Mouse (Mus musculus): ENCODE data around the gene 2510002D24Rik. TPM values are rescaled to one million over a fixed set of nuclear protein-coding genes. Genes with fewer than 3 reads are reported as not detected.
"Not testable (repeated sequence)": the region's sequence is repeated elsewhere in the genome, so short reads cannot be mapped to it uniquely, and the experiment has no call there.

Gene 2510002D24Rik
- polyA plus RNA-seq, 1 experiment from 2014 or later: 38.2 TPM

GRCm38 (mm10) chr16:18812385-18812910, 23.9 kb upstream of the 2510002D24Rik start:
- peaks cover 37% of the 10 kb centered on the region for H3K36me3 ChIP-seq
- no peaks in the 10 kb centered on the region for H3K9me3 ChIP-seq
- H3K9ac ChIP-seq: peak overlapping the region; percentile 80
- H3K4me1 ChIP-seq: peaks cover 17% of the 10 kb centered on the region
- H3K4me3 ChIP-seq: peak overlapping the region; percentile 85
- ATAC-seq (ENCODE audit: insufficient number of reproducible peaks, insufficient read depth, low FRiP score, low TSS enrichment): peak; percentile 19
- H3K27ac ChIP-seq: peak overlapping the region; percentile 64; the same call in 1 of the 2 replicates
- WGBS: 2% methylated on average over 31 of the region's 31 CpGs
- peak overlapping the region; percentile 87 for H3K4me2 ChIP-seq (replicated peaks)
- H3K27me3 ChIP-seq: no peaks in the 10 kb centered on the region

GRCm38 (mm10) chr16:18822356-18822755, 14.0 kb upstream of the 2510002D24Rik start:
- H3K9ac ChIP-seq: no peak overlapping the region
- 82% methylated on average over 1 of the region's 1 CpGs for WGBS
- H3K9me3 ChIP-seq: no peaks in the 10 kb centered on the region
- H3K27ac ChIP-seq: no peak overlapping the region
- H3K36me3 ChIP-seq: peaks cover 96% of the 10 kb centered on the region
- H3K27me3 ChIP-seq: no peaks in the 10 kb centered on the region
- H3K4me3 ChIP-seq: no peak overlapping the region
- H3K4me1 ChIP-seq: no peaks in the 10 kb centered on the region
- no peak overlapping the region for H3K4me2 ChIP-seq (replicated peaks)
- ATAC-seq (ENCODE audit: insufficient number of reproducible peaks, insufficient read depth, low FRiP score, low TSS enrichment): no peak

GRCm38 (mm10) chr16:18822925-18823324, 13.5 kb upstream of the 2510002D24Rik start:
- Histone ChIP-seq H3K27me3 (no peaks in the 10 kb centered on the region), H3K27ac (no peak overlapping the region), H3K9me3 (no peaks in the 10 kb centered on the region), H3K4me1 (no peaks in the 10 kb centered on the region), H3K4me2 (replicated peaks) (no peak overlapping the region), H3K4me3 (no peak overlapping the region), H3K36me3 (peaks cover 97% of the 10 kb centered on the region), H3K9ac (no peak overlapping the region)
- ATAC-seq (ENCODE audit: insufficient number of reproducible peaks, insufficient read depth, low FRiP score, low TSS enrichment): no peak
- 84% methylated on average over 4 of the region's 4 CpGs for WGBS

- Histone ChIP-seq H3K36me3 (peaks cover 82% of the 10 kb centered on the region), H3K9ac (no peak overlapping the region), H3K9me3 (no peaks in the 10 kb centered on the region), H3K27ac (no peak overlapping the region), H3K27me3 (no peaks in the 10 kb centered on the region), H3K4me1 (no peaks in the 10 kb centered on the region), H3K4me2 (replicated peaks) (no peak overlapping the region), H3K4me3 (no peak overlapping the region)
- ATAC-seq (ENCODE audit: insufficient number of reproducible peaks, insufficient read depth, low FRiP score, low TSS enrichment): no peak
- WGBS: 92% methylated on average over 3 of the region's 3 CpGs
Measured at GRCm38 (mm10) chr16:18828630-18829029, 7.7 kb upstream of the 2510002D24Rik start.

GRCm38 (mm10) chr16:18829102-18829501, 7.3 kb upstream of the 2510002D24Rik start:
- Histone ChIP-seq H3K4me2 (replicated peaks) (no peak overlapping the region), H3K4me1 (no peaks in the 10 kb centered on the region), H3K36me3 (peaks cover 84% of the 10 kb centered on the region), H3K9ac (no peak overlapping the region), H3K27me3 (no peaks in the 10 kb centered on the region), H3K9me3 (no peaks in the 10 kb centered on the region), H3K27ac (no peak overlapping the region), H3K4me3 (no peak overlapping the region)
- 90% methylated on average over 6 of the region's 6 CpGs for WGBS
- ATAC-seq (ENCODE audit: insufficient number of reproducible peaks, insufficient read depth, low FRiP score, low TSS enrichment): no peak

- ATAC-seq (ENCODE audit: insufficient number of reproducible peaks, insufficient read depth, low FRiP score, low TSS enrichment): no peak
- Histone ChIP-seq H3K4me2 (replicated peaks) (no peak overlapping the region), H3K9me3 (no peaks in the 10 kb centered on the region), H3K36me3 (peaks cover 48% of the 10 kb centered on the region), H3K27ac (no peak overlapping the region), H3K9ac (no peak overlapping the region), H3K4me1 (peaks cover 4% of the 10 kb centered on the region; the same call in 1 of the 2 replicates), H3K4me3 (no peak overlapping the region), H3K27me3 (no peaks in the 10 kb centered on the region)
- 69% methylated on average over 2 of the region's 2 CpGs for WGBS
Measured at GRCm38 (mm10) chr16:18833486-18833885, 2.9 kb upstream of the 2510002D24Rik start.

- Histone ChIP-seq H3K9me3 (no peaks in the 10 kb centered on the region), H3K36me3 (peaks cover 27% of the 10 kb centered on the region), H3K27ac (no peak overlapping the region), H3K9ac (peak overlapping the region; percentile 85; the same call in 1 of the 2 replicates), H3K4me3 (peak overlapping the region; percentile 95), H3K4me2 (replicated peaks) (peak overlapping the region; percentile 70), H3K27me3 (no peaks in the 10 kb centered on the region), H3K4me1 (peaks cover 4% of the 10 kb centered on the region; the same call in 1 of the 2 replicates)
- ATAC-seq (ENCODE audit: insufficient number of reproducible peaks, insufficient read depth, low FRiP score, low TSS enrichment): peak; percentile 39; the same call in 1 of the 2 replicates
- WGBS: 22% methylated on average over 3 of the region's 3 CpGs
Measured at GRCm38 (mm10) chr16:18836073-18836467, 308 bp upstream of the 2510002D24Rik start.

GRCm38 (mm10) chr16:18838346-18838745, 2.0 kb downstream of the 2510002D24Rik start:
- ATAC-seq (ENCODE audit: insufficient number of reproducible peaks, insufficient read depth, low FRiP score, low TSS enrichment): no peak
- Histone ChIP-seq H3K9ac (no peak overlapping the region), H3K9me3 (no peaks in the 10 kb centered on the region), H3K27ac (no peak overlapping the region), H3K36me3 (peaks cover 13% of the 10 kb centered on the region), H3K4me2 (replicated peaks) (no peak overlapping the region), H3K27me3 (no peaks in the 10 kb centered on the region), H3K4me3 (no peak overlapping the region), H3K4me1 (peaks cover 4% of the 10 kb centered on the region; the same call in 1 of the 2 replicates)
- WGBS: 96% methylated on average over 4 of the region's 4 CpGs

GRCm38 (mm10) chr16:18846301-18846820, 10.0 kb downstream of the 2510002D24Rik start:
- Histone ChIP-seq H3K27me3 (no peaks in the 10 kb centered on the region), H3K4me1 (no peaks in the 10 kb centered on the region), H3K4me2 (replicated peaks) (no peak overlapping the region), H3K36me3 (no peaks in the 10 kb centered on the region; the same call in 1 of the 2 replicates), H3K27ac (no peak overlapping the region), H3K9ac (no peak overlapping the region), H3K9me3 (no peaks in the 10 kb centered on the region), H3K4me3 (no peak overlapping the region)
- 89% methylated on average over 15 of the region's 15 CpGs for WGBS
- no peak for ATAC-seq (ENCODE audit: insufficient number of reproducible peaks, insufficient read depth, low FRiP score, low TSS enrichment)

- not testable (repeated sequence) for H3K9me3 ChIP-seq; H3K9ac ChIP-seq; H3K27me3 ChIP-seq; H3K4me1 ChIP-seq; H3K27ac ChIP-seq; H3K4me3 ChIP-seq; H3K36me3 ChIP-seq; ATAC-seq (ENCODE audit: insufficient number of reproducible peaks, insufficient read depth, low FRiP score, low TSS enrichment); H3K4me2 ChIP-seq (replicated peaks)
- 84% methylated on average over 17 of the region's 17 CpGs for WGBS
Measured at GRCm38 (mm10) chr16:18849521-18850190, 13.3 kb downstream of the 2510002D24Rik start.

- Histone ChIP-seq H3K27ac (no peak overlapping the region), H3K9ac (no peak overlapping the region), H3K4me3 (no peak overlapping the region), H3K36me3 (no peaks in the 10 kb centered on the region), H3K9me3 (no peaks in the 10 kb centered on the region), H3K4me2 (replicated peaks) (no peak overlapping the region), H3K27me3 (no peaks in the 10 kb centered on the region), H3K4me1 (no peaks in the 10 kb centered on the region)
- no peak for ATAC-seq (ENCODE audit: insufficient number of reproducible peaks, insufficient read depth, low FRiP score, low TSS enrichment)
Measured at GRCm38 (mm10) chr16:18858551-18858950, 22.2 kb downstream of the 2510002D24Rik start.

GRCm38 (mm10) chr16:18860186-18860585, 23.8 kb downstream of the 2510002D24Rik start:
- Histone ChIP-seq H3K4me3 (no peak overlapping the region), H3K27me3 (no peaks in the 10 kb centered on the region), H3K4me1 (no peaks in the 10 kb centered on the region), H3K27ac (no peak overlapping the region), H3K9me3 (no peaks in the 10 kb centered on the region), H3K36me3 (no peaks in the 10 kb centered on the region), H3K9ac (no peak overlapping the region), H3K4me2 (replicated peaks) (no peak overlapping the region)
- no peak for ATAC-seq (ENCODE audit: insufficient number of reproducible peaks, insufficient read depth, low FRiP score, low TSS enrichment)
- 63% methylated on average over 1 of the region's 1 CpGs for WGBS

Data from embryonic facial prominence, embryonic 12.5 days (tissue).